Mouse (Mus musculus) induced T-regulatory cell, adult 2 months (primary cell): Measurements from ENCODE around the gene Sema4c.
A peak's percentile ranks its signal among the peaks of the same experiment; 100 is the strongest.

ENCODE experiments used
- DNase-seq: peaks from one replicate; pipeline ENCODE4 v3.0.0-alpha.2; 2012; ENCODE audit warnings: low read depth

Sema4c gene

DNA sequence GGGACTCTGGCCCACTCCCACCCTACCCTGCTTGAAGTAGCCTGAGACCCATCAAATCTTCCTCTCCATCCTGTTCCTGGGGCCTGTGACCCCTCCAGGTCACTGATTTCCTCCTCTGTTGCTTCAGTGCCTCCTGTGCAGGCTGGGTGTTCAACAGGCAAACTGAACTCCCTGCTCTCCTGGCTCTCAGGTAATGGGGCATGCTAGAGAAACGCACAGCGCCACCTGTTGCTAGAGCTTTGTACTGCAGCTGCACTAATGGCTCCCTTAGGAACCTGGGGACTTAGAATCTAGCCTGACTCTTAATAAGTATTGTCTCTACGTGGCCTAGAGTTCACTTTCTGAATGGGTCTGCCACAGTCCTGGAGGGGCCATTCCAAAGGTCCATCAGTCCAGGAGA is 56.9 kb downstream of the Sema4c start:
- DNase-seq: peak; percentile 86
